Mouse (Mus musculus): ENCODE results near the gene Sema5b.

Gene Sema5b

GRCm38 (mm10) chr16:35634971-35635370, 94.0 kb downstream of the Sema5b start:
- DNase-seq (ENCODE audit: low spot score), result no peak

- no peak for DNase-seq (ENCODE audit: low spot score)
These were observed 98.6 kb downstream of the Sema5b start for GRCm38 (mm10) chr16:35639505-35639904.

- DNase-seq (ENCODE audit: low spot score), result no peak
These were observed 107.9 kb downstream of the Sema5b start for GRCm38 (mm10) chr16:35648862-35649261.

GRCm38 (mm10) chr16:35652206-35652605, 111.3 kb downstream of the Sema5b start:
- DNase-seq (ENCODE audit: low spot score), result peak; percentile 78

GRCm38 (mm10) chr16:35652706-35653105, 111.8 kb downstream of the Sema5b start:
- peak; percentile 53 for DNase-seq (ENCODE audit: low spot score)

GRCm38 (mm10) chr16:35653951-35654350, 113.0 kb downstream of the Sema5b start:
- no peak for DNase-seq (ENCODE audit: low spot score)

- DNase-seq (ENCODE audit: low spot score), result no peak
These were observed 119.3 kb downstream of the Sema5b start for GRCm38 (mm10) chr16:35660222-35660621.

- no peak for DNase-seq (ENCODE audit: low spot score)
These were observed 123.0 kb downstream of the Sema5b start for GRCm38 (mm10) chr16:35663831-35664414.

GRCm38 (mm10) chr16:35664847-35665246, 123.9 kb downstream of the Sema5b start:
- DNase-seq (ENCODE audit: low spot score), result no peak

- no peak for DNase-seq (ENCODE audit: low spot score)
These were observed 136.7 kb downstream of the Sema5b start for GRCm38 (mm10) chr16:35677511-35678113.

GRCm38 (mm10) chr16:35678476-35678875, 137.5 kb downstream of the Sema5b start:
- no peak for DNase-seq (ENCODE audit: low spot score)

GRCm38 (mm10) chr16:35681327-35682108, 140.6 kb downstream of the Sema5b start:
- DNase-seq (ENCODE audit: low spot score), result no peak

- no peak for DNase-seq (ENCODE audit: low spot score)
These were observed 144.1 kb downstream of the Sema5b start for GRCm38 (mm10) chr16:35685027-35685426.

- DNase-seq (ENCODE audit: low spot score), result peak; percentile 62
These were observed 145.5 kb downstream of the Sema5b start for GRCm38 (mm10) chr16:35686491-35686890.

- DNase-seq (ENCODE audit: low spot score), result peak; percentile 17
These were observed 150.7 kb downstream of the Sema5b start for GRCm38 (mm10) chr16:35691606-35692005.

GRCm38 (mm10) chr16:35694250-35694846, 153.4 kb downstream of the Sema5b start:
- DNase-seq (ENCODE audit: low spot score), result no peak

- no peak for DNase-seq (ENCODE audit: low spot score)
These were observed 155.2 kb downstream of the Sema5b start for GRCm38 (mm10) chr16:35696103-35696502.

GRCm38 (mm10) chr16:35701823-35702222, 160.9 kb downstream of the Sema5b start:
- no peak for DNase-seq (ENCODE audit: low spot score)

- DNase-seq (ENCODE audit: low spot score), result no peak
These were observed 163.1 kb downstream of the Sema5b start for GRCm38 (mm10) chr16:35703763-35704679.

- DNase-seq (ENCODE audit: low spot score), result no peak
These were observed 163.9 kb downstream of the Sema5b start for GRCm38 (mm10) chr16:35704796-35705195.

- no peak for DNase-seq (ENCODE audit: low spot score)
These were observed 166.1 kb downstream of the Sema5b start for GRCm38 (mm10) chr16:35707004-35707403.

GRCm38 (mm10) chr16:35711004-35711403, 170.1 kb downstream of the Sema5b start:
- no peak for DNase-seq (ENCODE audit: low spot score)

Measured in adipocyte (in vitro differentiated cells).